Mouse (Mus musculus) CH12.LX (cell line): ENCODE measurements around the gene Smtnl2. TPM values are rescaled to one million over a fixed set of nuclear protein-coding genes. Genes with fewer than 3 reads are reported as not detected.
A peak's percentile ranks its signal among the peaks of the same experiment; 100 is the strongest.

Experiments
- DNase-seq: peaks from one replicate; pipeline ENCODE4 v3.0.0-alpha.2; 2013; ENCODE audit errors: extremely low read depth
- H3K27ac ChIP-seq: 2 replicates; pipeline ENCODE4 v1.5.1; 2012; ENCODE audit warnings: low read depth, mild to moderate bottlenecking, control low read depth, moderate library complexity; ENCODE audit not compliant: insufficient read depth
- H3K27me3 ChIP-seq: replicated peaks from 2 replicates; pipeline ENCODE3; 2012; ENCODE audit warnings: inconsistent platforms
- H3K36me3 ChIP-seq, 2 experiments: replicated peaks in 1 of 2; 2 replicates each; pipeline versions ENCODE3 to v1.6.1; 2012; ENCODE audit warnings: inconsistent platforms in 1 of 2, low read length in 1 of 2, mild to moderate bottlenecking in 1 of 2, mixed read lengths in 1 of 2, moderate library complexity in 1 of 2; ENCODE audit not compliant: control insufficient read depth in 1 of 2, insufficient read depth in 1 of 2
- H3K4me1 ChIP-seq, 2 experiments: 2 replicates each; pipeline ENCODE4 v1.6.1; 2012; ENCODE audit warnings: inconsistent platforms in 1 of 2, moderate library complexity in 1 of 2; ENCODE audit not compliant: insufficient read depth in 2 of 2, control insufficient read depth in 1 of 2
- H3K4me2 ChIP-seq: 2 replicates; pipeline ENCODE4 v1.6.1; 2012; ENCODE audit warnings: low read depth, mild to moderate bottlenecking, control low read depth; ENCODE audit not compliant: poor library complexity, insufficient read depth, severe bottlenecking
- H3K4me3 ChIP-seq, 3 experiments: fragments of 150-350 bp in 1 of 3; sonication (generic) in 1 of 3; replicated peaks in 1 of 3; 2 replicates each; pipeline versions ENCODE3 to v1.5.1; 2011 to 2012; ENCODE audit warnings: low read depth in 2 of 3, low read length in 2 of 3, mild to moderate bottlenecking in 2 of 3, moderate library complexity in 2 of 3, control low read depth in 1 of 3, improper control_type of control experiment in 1 of 3, inconsistent platforms in 1 of 3, mixed read lengths in 1 of 3; ENCODE audit not compliant: poor library complexity in 1 of 3
- H3K79me2 ChIP-seq: replicated peaks from 2 replicates; pipeline ENCODE4 v1.6.1; 2012; ENCODE audit warnings: mild to moderate bottlenecking, moderate library complexity; ENCODE audit not compliant: control insufficient read depth, poor library complexity, insufficient read depth, severe bottlenecking; ENCODE audit errors: extremely low read depth
- H3K9ac ChIP-seq: 2 replicates; pipeline ENCODE4 v1.6.1; 2012; ENCODE audit warnings: low read depth, mild to moderate bottlenecking, control low read depth, moderate library complexity; ENCODE audit not compliant: insufficient read depth
- H3K9me3 ChIP-seq: replicated peaks from 2 replicates; pipeline ENCODE3; 2012; ENCODE audit warnings: low read length, inconsistent platforms, mixed read lengths
- BHLHE40 ChIP-seq: IDR thresholded peaks from 2 replicates; pipeline ENCODE4 v1.6.1; 2011; ENCODE audit warnings: mild to moderate bottlenecking, low read depth, low read length, improper control_type of control experiment
- CHD1 ChIP-seq: IDR thresholded peaks from 2 replicates; pipeline ENCODE4 v1.6.1; 2012; ENCODE audit warnings: low read depth, low read length, improper control_type of control experiment, inconsistent platforms
- CHD2 ChIP-seq: IDR thresholded peaks from 2 replicates; pipeline ENCODE4 v1.6.1; 2011; ENCODE audit warnings: low read length, improper control_type of control experiment
- CTCF ChIP-seq, 2 experiments: IDR thresholded peaks in 1 of 2; conservative IDR thresholded peaks in 1 of 2; 2 replicates each; pipeline ENCODE4 v1.5.1; 2011 to 2012; ENCODE audit warnings: low read depth in 2 of 2, low read length in 2 of 2, improper control_type of control experiment in 1 of 2, inconsistent platforms in 1 of 2, mild to moderate bottlenecking in 1 of 2, moderate library complexity in 1 of 2
- E2F4 ChIP-seq: IDR thresholded peaks from 2 replicates; pipeline ENCODE4 v1.6.1; 2011; ENCODE audit warnings: low read depth, low read length, improper control_type of control experiment; ENCODE audit not compliant: insufficient replicate concordance
- ELF1 ChIP-seq: IDR thresholded peaks from 2 replicates; pipeline ENCODE4 v1.6.1; 2014; ENCODE audit warnings: low read depth, mild to moderate bottlenecking, inconsistent platforms, low read length, improper control_type of control experiment
- EP300 ChIP-seq: IDR thresholded peaks from 2 replicates; pipeline ENCODE4 v1.6.1; 2011; ENCODE audit warnings: low read length, improper control_type of control experiment
- ETS1 ChIP-seq: conservative IDR thresholded peaks from 2 replicates; pipeline ENCODE4 v1.6.1; 2012; ENCODE audit warnings: low read depth, mild to moderate bottlenecking, inconsistent platforms, low read length, improper control_type of control experiment, moderate library complexity
- HCFC1 ChIP-seq: IDR thresholded peaks from 2 replicates; pipeline ENCODE4 v1.6.1; 2012; ENCODE audit warnings: low read depth, mild to moderate bottlenecking, inconsistent platforms, low read length, improper control_type of control experiment
- JUN ChIP-seq: IDR thresholded peaks from 2 replicates; pipeline ENCODE4 v1.6.1; 2011; ENCODE audit warnings: low read depth, mild to moderate bottlenecking, low read length, improper control_type of control experiment, moderate library complexity; ENCODE audit not compliant: insufficient read depth
- KAT2A ChIP-seq: IDR thresholded peaks from 2 replicates; pipeline ENCODE4 v1.6.1; 2012; ENCODE audit warnings: low read length, improper control_type of control experiment, inconsistent platforms; ENCODE audit not compliant: insufficient replicate concordance
- MAFK ChIP-seq: IDR thresholded peaks from 2 replicates; pipeline ENCODE4 v1.6.1; 2011; ENCODE audit warnings: low read length, improper control_type of control experiment; ENCODE audit not compliant: insufficient replicate concordance
- MAX ChIP-seq: IDR thresholded peaks from 2 replicates; pipeline ENCODE4 v1.6.1; 2011; ENCODE audit warnings: low read length, improper control_type of control experiment
- MAZ ChIP-seq: IDR thresholded peaks from 2 replicates; pipeline ENCODE4 v1.6.1; 2012; ENCODE audit warnings: low read depth, mild to moderate bottlenecking, inconsistent platforms, low read length, improper control_type of control experiment, moderate library complexity
- MEF2A ChIP-seq: IDR thresholded peaks from 2 replicates; pipeline ENCODE4 v1.6.1; 2014; ENCODE audit warnings: low read depth, mild to moderate bottlenecking, inconsistent platforms, low read length, improper control_type of control experiment, borderline replicate concordance
- MYC ChIP-seq: IDR thresholded peaks from 2 replicates; pipeline ENCODE4 v1.6.1; 2011; ENCODE audit warnings: low read depth, mild to moderate bottlenecking, improper control_type of control experiment, low read length
- NELFE ChIP-seq: IDR thresholded peaks from 2 replicates; pipeline ENCODE4 v1.6.1; 2011; ENCODE audit warnings: low read depth, low read length, improper control_type of control experiment
- NRF1 ChIP-seq: IDR thresholded peaks from 2 replicates; pipeline ENCODE4 v1.6.1; 2014; ENCODE audit warnings: low read depth, mild to moderate bottlenecking, inconsistent platforms, low read length, improper control_type of control experiment, moderate library complexity
- PAX5 ChIP-seq: IDR thresholded peaks from 2 replicates; pipeline ENCODE4 v1.6.1; 2012; ENCODE audit warnings: low read length, inconsistent platforms, mixed read lengths
- POLR2AphosphoS2 ChIP-seq: IDR thresholded peaks from 2 replicates; pipeline ENCODE4 v1.6.1; 2011; ENCODE audit warnings: low read depth, low read length, improper control_type of control experiment
- RAD21 ChIP-seq: IDR thresholded peaks from 2 replicates; pipeline ENCODE4 v1.6.1; 2011; ENCODE audit warnings: low read depth, mild to moderate bottlenecking, low read length, improper control_type of control experiment, moderate library complexity
- RCOR1 ChIP-seq: conservative IDR thresholded peaks from 2 replicates; pipeline ENCODE4 v1.6.1; 2012; ENCODE audit warnings: low read depth, mild to moderate bottlenecking, inconsistent platforms, low read length, improper control_type of control experiment
- SIN3A ChIP-seq: IDR thresholded peaks from 2 replicates; pipeline ENCODE4 v1.6.1; 2012; ENCODE audit warnings: low read length, improper control_type of control experiment, inconsistent platforms
- SMC3 ChIP-seq: IDR thresholded peaks from 2 replicates; pipeline ENCODE4 v1.6.1; 2011; ENCODE audit warnings: low read depth, low read length, improper control_type of control experiment
- TBP ChIP-seq: conservative IDR thresholded peaks from 2 replicates; pipeline ENCODE4 v1.6.1; 2011; ENCODE audit warnings: low read depth, low read length, improper control_type of control experiment
- TCF12 ChIP-seq: IDR thresholded peaks from 2 replicates; pipeline ENCODE4 v1.6.1; 2014; ENCODE audit warnings: low read depth, mild to moderate bottlenecking, inconsistent platforms, low read length, improper control_type of control experiment
- UBTF ChIP-seq: IDR thresholded peaks from 2 replicates; pipeline ENCODE4 v1.6.1; 2012; ENCODE audit warnings: low read depth, mild to moderate bottlenecking, inconsistent platforms, low read length, improper control_type of control experiment, moderate library complexity
- USF1 ChIP-seq: IDR thresholded peaks from 2 replicates; pipeline ENCODE4 v1.6.1; 2014; ENCODE audit warnings: low read depth, mild to moderate bottlenecking, inconsistent platforms, low read length, improper control_type of control experiment
- USF2 ChIP-seq: conservative IDR thresholded peaks from 2 replicates; pipeline ENCODE4 v1.6.1; 2011; ENCODE audit warnings: low read depth, low read length, improper control_type of control experiment
- ZKSCAN1 ChIP-seq: IDR thresholded peaks from 2 replicates; pipeline ENCODE4 v1.6.1; 2012; ENCODE audit warnings: low read depth, inconsistent platforms, low read length, improper control_type of control experiment, borderline replicate concordance
- ZMIZ1 ChIP-seq: IDR thresholded peaks from 2 replicates; pipeline ENCODE4 v1.6.1; 2012; ENCODE audit warnings: low read depth, mild to moderate bottlenecking, inconsistent platforms, low read length, improper control_type of control experiment
- ZNF384 ChIP-seq: IDR thresholded peaks from 2 replicates; pipeline ENCODE4 v1.6.1; 2012; ENCODE audit warnings: low read depth, low read length, improper control_type of control experiment, inconsistent platforms
- dilution Hi-C: fragments of 300-500 bp; cut with MboI; formaldehyde crosslinking; loops from 2 replicates; pipeline ENCODE4 v1.14.3; 2020; ENCODE audit warnings: low sequenced_read_pairs; ENCODE audit not compliant: extremely low pct_unique_long_range_greater_than_20kb, extremely low pct_ligation_motif_present
- in situ Hi-C: fragments of 300-500 bp; cut with MboI; formaldehyde crosslinking; loops from 3 replicates; pipeline ENCODE4 v1.14.3; 2019; ENCODE audit warnings: low sequenced_read_pairs, low pct_ligation_motif_present, low pct_unique_long_range_greater_than_20kb, mixed read lengths
- polyA plus RNA-seq: library from polyadenylated mRNA; unstranded; fragments of >175 nt; gene quantifications from 2 replicates; pipeline ENCODE4 v1.2.1, GENCODE M21; 2012; ENCODE audit warnings: low read depth; ENCODE audit not compliant: insufficient read length
- total RNA-seq, 2 experiments: library from RNA; depleted of rRNA; stranded (reverse); fragments of 300-350 nt in 1 of 2; fragments of >200 nt in 1 of 2; gene quantifications; 2 replicates each; pipeline ENCODE4 v1.2.3; 2012 to 2014

The Smtnl2 gene
- total and polyA plus RNA-seq, 3 experiments = 0.47 TPM; not detected in 1

DNA sequence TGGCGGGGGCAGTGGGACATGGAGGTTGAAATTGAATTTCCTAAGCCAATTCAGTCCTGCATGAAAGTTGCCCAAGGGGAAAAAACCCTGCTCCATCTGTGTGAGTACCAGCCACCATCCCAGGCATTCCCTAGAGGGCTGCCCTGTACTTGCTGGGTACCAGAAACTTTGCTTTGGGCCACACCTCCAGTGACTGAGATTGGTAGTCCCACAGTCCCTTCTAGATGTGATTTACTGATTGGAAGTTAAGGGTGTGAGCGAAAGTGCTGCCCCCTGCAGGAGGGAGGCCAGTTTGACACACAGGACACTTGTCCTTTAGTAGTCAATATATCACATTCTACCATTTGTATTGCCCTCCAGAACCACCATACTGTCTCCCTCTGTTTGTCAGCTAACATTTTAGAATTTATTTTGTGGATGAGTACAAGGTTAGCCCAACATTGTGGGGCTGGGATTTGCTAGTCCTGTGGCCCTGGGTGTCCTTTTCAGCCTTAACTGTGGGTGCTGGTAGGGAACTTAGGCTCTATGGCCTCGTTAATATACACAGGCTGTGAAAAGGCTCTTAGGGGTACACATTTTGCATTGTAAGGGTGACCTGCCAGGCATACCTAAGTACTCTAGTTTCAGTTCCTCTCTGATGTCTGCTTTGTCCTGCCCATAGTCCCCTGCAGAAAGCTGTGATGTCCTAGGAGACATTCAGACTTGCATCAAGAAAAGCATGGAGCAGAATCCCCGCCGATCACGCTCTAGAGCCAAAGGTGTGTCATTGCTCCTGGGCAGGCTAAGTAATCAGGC, 35.0 kb upstream of the Smtnl2 start (continued):
- TF ChIP-seq ZNF384 (no peak), EP300 (peak; percentile 95), KAT2A (no peak), RAD21 (no peak; the same call in none of the 2 replicates), NRF1 (0 out of 2 replicates have a peak, but pooled peaks have one; percentile 27), JUN (no peak), CHD2 (0 out of 2 replicates have a peak, but pooled peaks have one; percentile 39), CTCF (conservative IDR thresholded peaks at IDR 0.05 in 1 of 2, IDR thresholded peaks at IDR 0.05 in 1 of 2; ENCODE audit: low read depth in 2 of 2, low read length in 2 of 2) (peak; percentile 84 to 90), SMC3 (peak; percentile 23), E2F4 (no peak), RCOR1 (no peak), MAFK (no peak), BHLHE40 (peak; percentile 76)

DNA sequence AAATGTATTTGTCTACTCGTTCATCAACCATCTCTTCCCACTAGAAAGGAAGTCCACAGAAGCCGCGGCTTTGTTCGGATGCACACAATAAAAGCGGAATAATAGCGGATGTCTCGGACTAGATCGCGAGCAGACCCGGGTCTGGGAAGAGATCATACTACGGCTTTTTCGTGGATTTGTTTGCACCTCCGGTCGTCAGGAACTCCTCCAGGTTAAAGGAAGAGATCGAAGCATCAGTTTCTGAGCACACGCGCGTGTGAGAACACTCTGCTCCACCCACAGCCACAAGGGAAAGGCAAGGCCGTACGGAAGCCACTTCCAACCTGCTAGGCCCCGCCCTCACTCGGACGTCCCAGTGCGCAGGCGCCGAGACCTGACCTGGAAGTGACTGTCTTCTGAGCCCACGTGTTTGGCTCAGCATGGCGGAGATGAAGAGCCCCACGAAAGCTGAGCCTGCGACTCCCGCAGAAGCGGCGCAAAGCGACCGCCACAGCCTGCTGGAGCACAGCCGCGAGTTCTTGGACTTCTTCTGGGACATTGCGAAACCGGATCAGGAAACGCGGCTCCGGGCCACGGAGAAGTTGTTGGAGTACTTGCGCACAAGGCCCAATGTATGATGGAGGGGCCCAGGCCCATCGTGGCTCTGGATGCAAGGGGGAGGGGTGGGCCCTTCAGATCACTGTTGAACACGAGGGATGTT, 29.6 kb upstream of the Smtnl2 start, which contains the start of gene Mybbp1a:
Gene Mybbp1a (plus strand): TSS at position 391 of the 700 bp plus-strand sequence.
- dilution Hi-C loops (no loop called here), in situ Hi-C loops (loop anchor here (5.0 to 25.0 kb wide), 2 partner anchors 121 to 571 kb away; partner anchors contain the start of gene Camkk1)
- TF ChIP-seq ZKSCAN1 (no peak; the same call in 1 of the 2 replicates), ZMIZ1 (peak; percentile 97), USF2 (peak; percentile 63), ETS1 (no peak), MAFK (no peak), ELF1 (peak; percentile 89), PAX5 (no peak), CTCF (conservative IDR thresholded peaks at IDR 0.05 in 1 of 2, IDR thresholded peaks at IDR 0.05 in 1 of 2; ENCODE audit: low read depth in 2 of 2, low read length in 2 of 2) (no peak), MEF2A (0 out of 2 replicates have a peak, but pooled peaks have one; percentile 41), JUN (no peak), UBTF (no peak), SMC3 (no peak), SIN3A (peak; percentile 98), KAT2A (peak; percentile 90), USF1 (peak; percentile 89), CHD1 (peak; percentile 91), POLR2AphosphoS2 (peak; percentile 93), MAX (peak; percentile 99), TBP (peak; percentile 81), MYC (peak; percentile 100), ZNF384 (no peak), E2F4 (no peak), HCFC1 (peak; percentile 91), TCF12 (peak; percentile 96), NELFE (peak; percentile 97), EP300 (no peak), MAZ (peak; percentile 84), RCOR1 (no peak)

More for the DNA sequence above, 29.6 kb upstream of the Smtnl2 start, which contains the start of gene Mybbp1a:
- H3K36me3 ChIP-seq = peaks cover 39 to 42% of the 10 kb centered on the region in 2 experiments
- H3K4me1 ChIP-seq = peaks cover 34 to 45% of the 10 kb centered on the region in 2 experiments
- H3K9ac ChIP-seq = peak within 1 kb of the TSS; percentile 88
- H3K9me3 ChIP-seq = no peaks in the 10 kb centered on the region
- peak within 1 kb of the TSS; percentile 8; the same call in 1 of the 2 replicates for H3K27ac ChIP-seq
- H3K79me2 ChIP-seq = peaks cover 40% of the 10 kb centered on the region
- peak within 1 kb of the TSS; percentile 75 to 91 (median 91) for H3K4me3 ChIP-seq
- no peaks in the 10 kb centered on the region for H3K27me3 ChIP-seq
- DNase-seq = peak; percentile 98
- H3K4me2 ChIP-seq = peak within 1 kb of the TSS; percentile 89
